Mouse (Mus musculus): ENCODE results near the gene Slc16a2.

- TF ChIP-seq MYOD1 (IDR thresholded peaks at IDR 0.05; ENCODE audit: control insufficient read depth in 1 of 3, insufficient read length in 2 of 3, low read depth in 2 of 3) (no peak), USF1 (IDR thresholded peaks at IDR 0.05; ENCODE audit: low read depth) (no peak), POLR2A (IDR thresholded peaks at IDR 0.05; ENCODE audit: insufficient read length, low read depth) (no peak), TCF12 (IDR thresholded peaks at IDR 0.05; ENCODE audit: insufficient read depth, poor library complexity, severe bottlenecking) (no peak), MAX (IDR thresholded peaks at IDR 0.05; ENCODE audit: low read depth) (no peak), E2F4 (IDR thresholded peaks at IDR 0.05; ENCODE audit: insufficient read depth) (no peak), POLR2AphosphoS2 (IDR thresholded peaks at IDR 0.05; ENCODE audit: insufficient read length, low read depth) (no peak)
These were observed 24.8 kb downstream of the Slc16a2 start for GRCm38 (mm10) chrX:103796961-103797360.
